13 mouse cellular contexts compared by ENCODE assay signal in the genomic region with DNA sequence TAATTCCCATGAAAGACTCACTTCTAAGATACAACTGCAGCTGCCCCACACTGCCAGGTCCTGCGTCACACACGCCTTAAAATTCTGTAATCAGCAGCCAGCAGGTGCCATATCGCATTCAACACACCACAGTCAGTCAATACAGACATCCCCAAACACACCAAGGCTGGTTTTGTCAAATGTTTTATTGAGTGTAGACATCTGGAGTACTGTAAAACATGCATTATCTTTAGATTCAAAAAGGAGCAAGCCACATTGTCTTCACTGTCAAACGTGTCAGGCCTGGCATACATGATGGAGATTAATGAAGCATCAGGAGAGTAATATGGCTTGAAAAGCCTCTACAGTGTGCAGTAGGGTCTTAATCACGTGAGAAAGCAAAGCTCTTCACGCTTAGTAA.
A peak's percentile ranks its signal among the peaks of the same experiment; 100 is the strongest.
DNase-seq lines count a peak whose midpoint lies in the region; ATAC-seq and TF ChIP-seq lines count a peak whose summit lies in the region.
"Had no signal": no experiment of that assay in that cellular context is flagged by ENCODE, and none has a peak within 500 bp of the region (broad histone marks: within the 10 kb centered on the region; RNA-seq: fewer than 3 reads in every experiment).

No protein-coding gene starts in this region.

- peak; percentile 55 for DNase-seq in forebrain, embryonic 14.5 days (ENCODE audit: low spot score)
- no peak for DNase-seq in forebrain, embryonic 10.5 days (ENCODE audit: extremely low spot score, low spot score)
- DNase-seq in G1E (ENCODE audit: low spot score), result peak; percentile 8
- DNase-seq in frontal cortex, postnatal 36 days (ENCODE audit: low spot score in 2 of 2), result no peak
- no peak for DNase-seq in layer of hippocampus, adult 18-20 months (ENCODE audit: low spot score in 2 of 2)
- no peak for DNase-seq in thymus, adult 18-20 months
- DNase-seq: cerebellum, adult 2 months; kidney, postnatal 14 days; lung, adult 2 months had no signal

- WGBS in forebrain, embryonic 14.5 days, result 40% methylated on average over 6 of the region's 6 CpGs
- WGBS in forebrain, embryonic 10.5 days, result 94% methylated on average over 6 of the region's 6 CpGs

- no peak overlapping the region for H3K4me3 ChIP-seq in forebrain, embryonic 14.5 days (ENCODE audit: low read depth, low read length)
- no peak overlapping the region for H3K4me3 ChIP-seq in forebrain, embryonic 10.5 days
- H3K4me3 ChIP-seq in G1E (ENCODE audit: low read depth, low read length), result no peak overlapping the region
- H3K4me3 ChIP-seq: neural tube, embryonic 15.5 days had no signal

- H3K9me3 ChIP-seq in forebrain, embryonic 14.5 days (replicated peaks; ENCODE audit: control insufficient read depth, low read length), result no peaks in the 10 kb centered on the region
- H3K9me3 ChIP-seq in forebrain, embryonic 10.5 days, result no peaks in the 10 kb centered on the region
- no peaks in the 10 kb centered on the region for H3K9me3 ChIP-seq in G1E (replicated peaks)
- H3K9me3 ChIP-seq: neural tube, embryonic 15.5 days had no signal

- H3K27me3 ChIP-seq in forebrain, embryonic 14.5 days (replicated peaks; ENCODE audit: control insufficient read depth, insufficient read depth, low read length), result no peaks in the 10 kb centered on the region
- no peaks in the 10 kb centered on the region for H3K27me3 ChIP-seq in forebrain, embryonic 10.5 days (ENCODE audit: poor library complexity, severe bottlenecking)
- H3K27me3 ChIP-seq in G1E (ENCODE audit: insufficient read depth, low read length), result no peaks in the 10 kb centered on the region
- H3K27me3 ChIP-seq: neural tube, embryonic 15.5 days had no signal

- H3K9ac ChIP-seq in forebrain, embryonic 14.5 days (ENCODE audit: low read length), result no peak overlapping the region
- H3K9ac ChIP-seq: neural tube, embryonic 15.5 days had no signal

- peak; percentile 75 for ATAC-seq in forebrain, embryonic 14.5 days
- ATAC-seq in G1E (ENCODE audit: extremely low read depth, insufficient number of reproducible peaks, low FRiP score, poor library complexity, severe bottlenecking), result peak; percentile 68
- ATAC-seq in erythroblast, adult 5-6 weeks (replicated peaks; ENCODE audit: low FRiP score, poor library complexity, severe bottlenecking), result peak; percentile 90
- ATAC-seq in megakaryocyte progenitor cell, adult 5-6 weeks (replicated peaks; ENCODE audit: poor library complexity), result peak; percentile 98
- ATAC-seq: hindbrain, postnatal 0 days had no signal

- peaks cover 6% of the 10 kb centered on the region for H3K4me1 ChIP-seq in forebrain, embryonic 14.5 days (ENCODE audit: control insufficient read depth, insufficient read depth, low read length)
- H3K4me1 ChIP-seq in forebrain, embryonic 10.5 days, result no peaks in the 10 kb centered on the region
- H3K4me1 ChIP-seq in G1E (ENCODE audit: insufficient read depth, low read depth, low read length), result peaks cover 24% of the 10 kb centered on the region
- H3K4me1 ChIP-seq: neural tube, embryonic 15.5 days had no signal

- peak overlapping the region; percentile 30; the same call in 1 of the 2 replicates for H3K27ac ChIP-seq in forebrain, embryonic 14.5 days (ENCODE audit: low read depth, low read length)
- no peak overlapping the region for H3K27ac ChIP-seq in forebrain, embryonic 10.5 days
- H3K27ac ChIP-seq: hindbrain, postnatal 0 days; neural tube, embryonic 15.5 days had no signal

- no peaks in the 10 kb centered on the region for H3K36me3 ChIP-seq in forebrain, embryonic 14.5 days (ENCODE audit: control insufficient read depth, insufficient read depth, low read length)
- H3K36me3 ChIP-seq in forebrain, embryonic 10.5 days (replicated peaks), result peaks cover 8% of the 10 kb centered on the region
- H3K36me3 ChIP-seq in G1E (replicated peaks), result peaks cover 50% of the 10 kb centered on the region

- no peak for TF ChIP-seq CTCF in G1E (IDR thresholded peaks at IDR 0.05; ENCODE audit: low read depth, low read length)

- H3K4me2 ChIP-seq in forebrain, embryonic 14.5 days (ENCODE audit: low read length), result no peak overlapping the region
- H3K4me2 ChIP-seq: neural tube, embryonic 15.5 days had no signal

Comparison
In these comparisons a context has a peak if more than half of its experiments do, and no peak if none do; other contexts are left out.
1. DNase-seq: peak in forebrain, embryonic 14.5 days (single experiment) and G1E (single experiment); none in forebrain, embryonic 10.5 days (single experiment), frontal cortex, postnatal 36 days (0 of 2), layer of hippocampus, adult 18-20 months (0 of 2) and thymus, adult 18-20 months (0 of 2).
2. Peak in every context shown above with its lines, with median percentiles within 50 percentile points of each other: ATAC-seq.